8 mouse cellular contexts compared by ENCODE assay signal in genomic region chr9:44325768-44326370, GRCm38 (mm10). TPM values are rescaled to one million over a fixed set of nuclear protein-coding genes. Genes with fewer than 3 reads are reported as not detected.
A peak's percentile ranks its signal among the peaks of the same experiment; 100 is the strongest.
DNase-seq lines count a peak whose midpoint lies in the region; ATAC-seq and TF ChIP-seq lines count a peak whose summit lies in the region.

Gene Dpagt1, plus strand, starts transcription at chr9:44326019.

- peak within 1 kb of the TSS; percentile 95 for H3K4me3 ChIP-seq in testis, adult 2 months (ENCODE audit: control insufficient read depth, low read depth, low read length)
- peak within 1 kb of the TSS; percentile 80 for H3K4me3 ChIP-seq in embryonic fibroblast, embryonic 13.5 days (ENCODE audit: insufficient read depth, low read length)
- peak within 1 kb of the TSS; percentile 48 for H3K4me3 ChIP-seq in neural tube, embryonic 14.5 days (ENCODE audit: low read depth, low read length)

- no peaks in the 10 kb centered on the region for H3K9me3 ChIP-seq in neural tube, embryonic 14.5 days (ENCODE audit: control insufficient read depth, low read length)

- intact Hi-C loops in heart, postnatal 25 days (cut with DNase I) = loop anchor here (2.0 kb wide), 1 partner anchor 21 kb away; the partner anchor contains the start of gene Hinfp
- intact Hi-C loops in left cerebral cortex, postnatal 4 days (cut with DNase I) = no loop called here

- 0 out of 2 replicates have a peak, but pooled peaks have one; percentile 9 for ATAC-seq in neural tube, embryonic 14.5 days (ENCODE audit: low read depth)

- TF ChIP-seq CTCF in testis, adult 2 months (IDR thresholded peaks at IDR 0.05; ENCODE audit: control insufficient read depth, insufficient read depth, insufficient replicate concordance, low read depth, low read length) = no peak
- TF ChIP-seq CTCF in embryonic fibroblast, embryonic 13.5 days (IDR thresholded peaks at IDR 0.05; ENCODE audit: borderline replicate concordance, insufficient read depth, low read length) = no peak

- no peak for TF ChIP-seq POLR2A in testis, adult 2 months (IDR thresholded peaks at IDR 0.05; ENCODE audit: control insufficient read depth, low read depth, low read length)
- TF ChIP-seq POLR2A in embryonic fibroblast, embryonic 13.5 days (IDR thresholded peaks at IDR 0.05; ENCODE audit: low read depth, low read length) = no peak

- no peak for DNase-seq in testis, postnatal 14 days (ENCODE audit: low spot score)
- no peak for DNase-seq in heart, postnatal 25 days (ENCODE audit: low spot score)
- no peak for DNase-seq in left cerebral cortex, postnatal 4 days
- DNase-seq in thymus, postnatal 36 days = no peak
- DNase-seq in urinary bladder, adult 18-20 months (ENCODE audit: low spot score in 2 of 2) = no peak

- 6% methylated on average over 12 of the region's 12 CpGs for WGBS in neural tube, embryonic 14.5 days

- H3K27ac ChIP-seq in testis, adult 2 months (ENCODE audit: control insufficient read depth, insufficient read depth, low read depth, low read length) = peak within 1 kb of the TSS; percentile 90
- H3K27ac ChIP-seq in embryonic fibroblast, embryonic 13.5 days (ENCODE audit: insufficient read depth, low read length) = peak within 1 kb of the TSS; percentile 80
- peak within 1 kb of the TSS; percentile 63 for H3K27ac ChIP-seq in neural tube, embryonic 14.5 days (ENCODE audit: low read depth, low read length)

- no peaks in the 10 kb centered on the region for H3K27me3 ChIP-seq in testis, adult 2 months (ENCODE audit: control insufficient read depth, insufficient read depth, low read length)
- no peaks in the 10 kb centered on the region for H3K27me3 ChIP-seq in neural tube, embryonic 14.5 days (ENCODE audit: control insufficient read depth, insufficient read depth, low read length)

- H3K36me3 ChIP-seq in testis, adult 2 months (ENCODE audit: control insufficient read depth, insufficient read depth, low read length) = no peaks in the 10 kb centered on the region
- H3K36me3 ChIP-seq in neural tube, embryonic 14.5 days (ENCODE audit: control insufficient read depth, insufficient read depth, low read length) = 0 out of 2 replicates have a peak, but pooled peaks cover 4% of the 10 kb centered on the region

- H3K9ac ChIP-seq in neural tube, embryonic 14.5 days (replicated peaks; ENCODE audit: low read depth, low read length) = peak within 1 kb of the TSS; percentile 67

- peak within 1 kb of the TSS; percentile 83 for H3K4me2 ChIP-seq in neural tube, embryonic 14.5 days (ENCODE audit: low read depth, low read length)

- peaks cover 20% of the 10 kb centered on the region for H3K4me1 ChIP-seq in testis, adult 2 months (ENCODE audit: control insufficient read depth, insufficient read depth, low read length)
- no peaks in the 10 kb centered on the region for H3K4me1 ChIP-seq in embryonic fibroblast, embryonic 13.5 days (ENCODE audit: control insufficient read depth, insufficient read depth, low read length)
- H3K4me1 ChIP-seq in neural tube, embryonic 14.5 days (ENCODE audit: control insufficient read depth, insufficient read depth, low read length) = peaks cover 14% of the 10 kb centered on the region

RNA-seq across cellular contexts. Expression of gene Dpagt1, which starts in this region (rescaled TPM):
- polyA plus RNA-seq in testis, adult 2 months (2012; rRNA removed) = 6.5 and 6.7 TPM in 2 replicates
- 39.7 and 54.7 TPM in 2 replicates for polyA plus RNA-seq in embryonic fibroblast, embryonic 13.5 days (2011; ENCODE audit: insufficient read length, low read depth, missing spikeins)
- total RNA-seq in heart, postnatal 25 days (2021) = 10 to 100 TPM; 18.6 to 19.6 TPM
- 10 to 100 TPM; 20.4 to 22.2 TPM for total RNA-seq in left cerebral cortex, postnatal 4 days (2021)
- 35.3 and 35.9 TPM in 2 replicates for polyA plus RNA-seq in neural tube, embryonic 14.5 days (2014; fragmentation: Nextera tagmentation; extraction: Ambion mirVana)
